Mouse (Mus musculus): Measurements from ENCODE around the gene Gm7861.
"Not testable (repeated sequence)": the region's sequence is repeated elsewhere in the genome, so short reads cannot be mapped to it uniquely, and the experiment has no call there.

The Gm7861 gene

DNA sequence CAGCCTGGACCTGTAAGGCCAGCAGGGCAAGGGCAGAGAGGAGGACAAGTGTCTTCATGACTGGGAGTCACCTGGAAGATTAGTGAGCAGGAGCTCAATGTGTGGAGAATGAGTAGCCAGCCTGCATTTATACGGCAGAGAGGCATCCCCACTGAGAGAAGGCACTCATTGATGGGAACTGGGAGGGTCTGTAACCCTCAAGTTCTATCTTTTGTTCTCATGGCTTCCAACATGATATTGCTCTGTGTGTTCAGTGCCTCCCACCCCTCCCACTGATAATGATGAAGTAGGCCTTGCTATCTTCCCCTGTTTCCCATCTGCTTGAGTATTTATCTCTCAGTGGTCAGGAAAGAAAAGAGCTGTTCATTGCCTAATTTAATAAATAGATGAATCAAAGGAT is at the start of gene Gm7861:
Gene Gm7861 (minus strand): TSS at position 101 of the 400 bp plus-strand sequence.
- not testable (repeated sequence) for DNase-seq (ENCODE audit: low read depth)

GRCm38 (mm10) chr8:21617883-21618282 is 23.6 kb upstream of the Gm7861 start, which contains the start of gene Defa26:
Defa26 (plus strand) TSS chr8:21618183.
- DNase-seq (ENCODE audit: low read depth) = not testable (repeated sequence)

GRCm38 (mm10) chr8:21582706-21583105 is 11.6 kb downstream of the Gm7861 start, which contains the start of gene Defa28:
Defa28 (plus strand) TSS chr8:21583006.
- not testable (repeated sequence) for DNase-seq (ENCODE audit: low read depth)

DNA sequence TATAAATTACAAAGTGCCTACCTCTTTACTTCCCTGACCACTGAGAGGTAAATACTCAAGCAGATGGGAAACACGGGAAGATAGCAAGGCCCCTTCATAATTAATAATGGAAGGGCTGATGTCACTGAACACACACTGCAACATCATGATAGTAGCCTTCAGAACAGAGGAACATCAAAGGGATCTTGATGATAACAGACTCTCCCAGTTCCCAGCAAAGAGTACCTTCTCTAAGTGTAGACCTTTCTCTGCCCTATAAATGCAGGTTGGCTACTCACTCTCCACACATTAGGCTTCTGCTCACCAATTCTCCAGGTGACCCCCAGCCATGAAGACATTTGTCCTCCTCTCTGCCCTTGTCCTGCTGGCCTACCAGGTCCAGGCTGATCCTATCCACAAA is 29.2 kb downstream of the Gm7861 start, which contains the start of gene Defa37:
Gene Defa37 (plus strand): TSS at position 301 of the 400 bp plus-strand sequence.
- not testable (repeated sequence) for DNase-seq (ENCODE audit: low read depth)

Measured in 416B (cell line).